Mouse (Mus musculus): ENCODE results near the gene Abcd2. TPM values are rescaled to one million over a fixed set of nuclear protein-coding genes. Genes with fewer than 3 reads are reported as not detected.

Gene Abcd2
- polyA plus RNA-seq (2015; fragmentation: Nextera tagmentation; extraction: Ambion mirVana): 0.53 and 0.58 TPM in 2 replicates

DNA sequence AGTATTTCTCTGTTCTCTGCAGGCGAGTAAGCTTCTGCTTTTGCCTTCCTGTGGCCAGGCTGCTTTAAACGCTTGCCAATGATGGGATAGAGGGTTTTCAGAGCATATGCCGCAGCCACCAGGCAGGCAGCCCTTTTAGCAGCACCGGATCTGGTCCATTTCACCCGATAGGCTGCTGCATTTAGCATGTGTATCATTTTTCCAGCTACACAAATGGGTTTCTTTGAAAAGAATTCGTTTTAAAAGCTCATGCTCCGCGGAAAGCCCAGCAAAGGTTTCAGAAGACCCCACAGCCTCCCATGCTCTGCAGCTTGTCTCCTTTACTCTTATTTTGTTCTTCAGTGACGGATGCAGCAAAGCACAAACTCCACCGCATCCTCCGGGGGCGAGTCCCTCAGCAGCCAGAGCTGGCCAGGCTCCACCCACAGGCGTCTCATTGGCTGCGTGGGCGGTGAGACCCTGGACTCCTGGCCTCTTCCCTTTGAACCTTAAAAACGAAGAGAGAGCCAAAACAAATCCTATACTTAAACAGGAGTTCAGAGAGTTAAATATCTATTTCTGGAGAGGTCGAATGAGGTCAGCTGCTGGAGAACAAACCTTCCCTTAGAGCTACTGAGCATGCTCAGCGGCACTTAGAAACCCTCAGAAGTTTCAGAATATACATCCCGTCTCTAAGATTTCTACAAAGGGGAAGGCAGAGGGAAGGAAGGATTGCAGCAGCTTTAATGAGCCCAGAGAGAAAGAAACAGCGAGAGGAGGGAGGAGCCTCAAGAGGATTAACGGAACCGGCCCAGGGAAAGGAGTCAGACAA is at the start of gene Abcd2:
Abcd2 (minus strand) TSS at position 388 of the 811 bp plus-strand sequence.
- TF ChIP-seq CTCF (IDR thresholded peaks at IDR 0.05; ENCODE audit: low read depth): no peak
- 2% methylated on average over 22 of the region's 22 CpGs for WGBS
- H3K27me3 ChIP-seq (replicated peaks; ENCODE audit: control insufficient read depth, insufficient read depth, low read length): no peaks in the 10 kb centered on the region
- peak; percentile 36 for ATAC-seq
- H3K4me1 ChIP-seq (replicated peaks; ENCODE audit: control insufficient read depth, insufficient read depth, low read length): no peaks in the 10 kb centered on the region
- no peak within 1 kb of the TSS; the same call in 1 of the 2 replicates for H3K9ac ChIP-seq (ENCODE audit: low read depth, low read length)
- peak within 1 kb of the TSS; percentile 66 for H3K4me2 ChIP-seq (replicated peaks; ENCODE audit: low read depth)
- no peaks in the 10 kb centered on the region for H3K9me3 ChIP-seq (ENCODE audit: control insufficient read depth)
- H3K36me3 ChIP-seq (ENCODE audit: control insufficient read depth, insufficient read depth): no peaks in the 10 kb centered on the region
- H3K27ac ChIP-seq (ENCODE audit: low read depth, low read length): peak within 1 kb of the TSS; percentile 21; the same call in 1 of the 2 replicates
- H3K4me3 ChIP-seq (ENCODE audit: low read depth, low read length): peak within 1 kb of the TSS; percentile 40

DNA sequence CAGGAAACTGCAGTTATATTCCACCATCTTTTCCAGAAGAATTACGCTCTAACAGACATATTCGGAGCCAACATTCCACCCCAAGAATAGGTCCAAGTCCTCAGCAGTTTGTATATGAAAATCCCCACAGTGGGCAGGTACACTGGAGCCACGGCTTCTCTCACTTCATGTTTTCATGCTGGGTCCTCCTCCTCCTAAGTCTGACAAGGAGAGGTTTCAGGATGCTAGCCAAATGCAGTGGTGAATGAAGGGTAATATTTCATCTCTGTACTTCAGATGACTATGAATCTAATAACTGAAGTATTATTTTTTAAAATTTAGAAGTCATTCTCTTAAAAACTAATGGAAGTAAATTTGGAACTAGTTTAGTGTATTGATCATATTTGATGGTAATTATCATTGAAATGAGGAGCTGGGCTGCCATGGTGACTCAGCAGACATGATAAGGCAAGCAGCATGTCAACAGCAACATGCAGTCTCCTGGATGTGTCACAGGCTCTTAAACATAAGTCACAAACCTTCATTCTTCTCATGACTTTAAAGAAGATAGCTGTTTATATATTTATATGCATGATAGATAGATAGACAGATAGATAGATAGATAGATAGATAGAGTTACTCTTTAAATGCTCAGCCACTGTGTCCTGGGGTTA is 49.2 kb upstream of the Abcd2 start:
- Histone ChIP-seq H3K9ac (ENCODE audit: low read depth, low read length) (no peak overlapping the region), H3K4me2 (replicated peaks; ENCODE audit: low read depth) (no peak overlapping the region), H3K27me3 (replicated peaks; ENCODE audit: control insufficient read depth, insufficient read depth, low read length) (no peaks in the 10 kb centered on the region), H3K36me3 (ENCODE audit: control insufficient read depth, insufficient read depth) (no peaks in the 10 kb centered on the region), H3K4me3 (ENCODE audit: low read depth, low read length) (no peak overlapping the region), H3K27ac (ENCODE audit: low read depth, low read length) (no peak overlapping the region), H3K4me1 (replicated peaks; ENCODE audit: control insufficient read depth, insufficient read depth, low read length) (no peaks in the 10 kb centered on the region), H3K9me3 (ENCODE audit: control insufficient read depth) (no peaks in the 10 kb centered on the region)
- ATAC-seq: no peak
- TF ChIP-seq CTCF (IDR thresholded peaks at IDR 0.05; ENCODE audit: low read depth): no peak
- 83% methylated on average over 3 of the region's 3 CpGs for WGBS

DNA sequence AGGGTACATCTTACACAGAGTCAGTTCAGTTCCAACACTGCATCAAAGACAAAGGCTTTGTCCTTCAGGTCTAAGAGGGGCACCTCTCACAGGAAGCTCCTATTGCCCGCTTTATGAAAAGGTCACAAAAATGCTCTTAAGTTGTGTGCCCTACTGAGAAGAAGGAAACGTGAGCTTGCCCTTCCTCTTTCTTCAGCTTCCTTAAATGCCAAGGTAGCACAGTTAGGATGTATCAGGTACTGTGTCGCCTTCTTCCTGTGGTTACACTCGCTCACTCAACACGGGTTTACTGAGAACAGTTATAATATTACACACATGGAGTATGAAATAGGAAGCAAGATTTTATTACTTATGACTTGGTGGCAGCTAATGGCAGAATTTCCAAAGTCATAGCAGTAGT is 45.7 kb upstream of the Abcd2 start:
- H3K9me3 ChIP-seq (ENCODE audit: control insufficient read depth): no peaks in the 10 kb centered on the region
- H3K4me2 ChIP-seq (replicated peaks; ENCODE audit: low read depth): no peak overlapping the region
- 85% methylated on average over 5 of the region's 5 CpGs for WGBS
- ATAC-seq: no peak
- no peak overlapping the region for H3K9ac ChIP-seq (ENCODE audit: low read depth, low read length)
- no peak for TF ChIP-seq CTCF (IDR thresholded peaks at IDR 0.05; ENCODE audit: low read depth)
- H3K36me3 ChIP-seq (ENCODE audit: control insufficient read depth, insufficient read depth): no peaks in the 10 kb centered on the region
- H3K27me3 ChIP-seq (replicated peaks; ENCODE audit: control insufficient read depth, insufficient read depth, low read length): no peaks in the 10 kb centered on the region
- no peak overlapping the region for H3K27ac ChIP-seq (ENCODE audit: low read depth, low read length)
- no peaks in the 10 kb centered on the region for H3K4me1 ChIP-seq (replicated peaks; ENCODE audit: control insufficient read depth, insufficient read depth, low read length)
- no peak overlapping the region for H3K4me3 ChIP-seq (ENCODE audit: low read depth, low read length)

DNA sequence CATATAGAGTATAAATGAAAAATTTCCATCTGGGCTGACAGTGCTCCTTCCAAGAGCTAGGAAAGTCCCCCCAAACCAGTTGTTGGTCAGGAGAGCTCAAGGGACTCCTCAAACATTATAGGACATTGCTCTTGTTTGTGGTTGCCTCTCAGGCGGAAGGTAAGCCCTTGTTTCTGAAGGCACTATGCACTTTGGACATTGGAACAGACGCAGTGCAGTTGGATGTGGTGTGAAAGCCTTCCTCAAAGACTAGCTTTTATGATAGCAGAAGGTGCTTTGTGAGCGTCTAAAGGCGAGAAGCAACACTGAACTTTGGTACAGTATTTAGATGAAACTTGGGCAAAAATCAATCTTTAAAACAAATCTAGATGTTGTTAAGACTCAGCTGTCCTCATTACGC is 14.9 kb upstream of the Abcd2 start:
- Histone ChIP-seq H3K36me3 (ENCODE audit: control insufficient read depth, insufficient read depth) (no peaks in the 10 kb centered on the region), H3K9ac (ENCODE audit: low read depth, low read length) (no peak overlapping the region), H3K27ac (ENCODE audit: low read depth, low read length) (no peak overlapping the region), H3K4me3 (ENCODE audit: low read depth, low read length) (no peak overlapping the region), H3K4me2 (replicated peaks; ENCODE audit: low read depth) (no peak overlapping the region), H3K27me3 (replicated peaks; ENCODE audit: control insufficient read depth, insufficient read depth, low read length) (no peaks in the 10 kb centered on the region), H3K4me1 (replicated peaks; ENCODE audit: control insufficient read depth, insufficient read depth, low read length) (no peaks in the 10 kb centered on the region), H3K9me3 (ENCODE audit: control insufficient read depth) (no peaks in the 10 kb centered on the region)
- ATAC-seq: peak; percentile 72
- TF ChIP-seq CTCF (IDR thresholded peaks at IDR 0.05; ENCODE audit: low read depth): no peak
- WGBS: 53% methylated on average over 5 of the region's 5 CpGs

GRCm38 (mm10) chr15:91203521-91203920 is 11.9 kb upstream of the Abcd2 start:
- ATAC-seq: no peak
- no peak overlapping the region for H3K4me2 ChIP-seq (replicated peaks; ENCODE audit: low read depth)
- 74% methylated on average over 3 of the region's 3 CpGs for WGBS
- H3K4me3 ChIP-seq (ENCODE audit: low read depth, low read length): no peak overlapping the region
- no peaks in the 10 kb centered on the region for H3K4me1 ChIP-seq (replicated peaks; ENCODE audit: control insufficient read depth, insufficient read depth, low read length)
- H3K27me3 ChIP-seq (replicated peaks; ENCODE audit: control insufficient read depth, insufficient read depth, low read length): no peaks in the 10 kb centered on the region
- H3K9ac ChIP-seq (ENCODE audit: low read depth, low read length): no peak overlapping the region
- no peak overlapping the region for H3K27ac ChIP-seq (ENCODE audit: low read depth, low read length)
- no peaks in the 10 kb centered on the region for H3K9me3 ChIP-seq (ENCODE audit: control insufficient read depth)
- TF ChIP-seq CTCF (IDR thresholded peaks at IDR 0.05; ENCODE audit: low read depth): no peak
- no peaks in the 10 kb centered on the region for H3K36me3 ChIP-seq (ENCODE audit: control insufficient read depth, insufficient read depth)

GRCm38 (mm10) chr15:91202486-91202885 is 10.9 kb upstream of the Abcd2 start:
- Histone ChIP-seq H3K9me3 (ENCODE audit: control insufficient read depth) (no peaks in the 10 kb centered on the region), H3K4me1 (replicated peaks; ENCODE audit: control insufficient read depth, insufficient read depth, low read length) (no peaks in the 10 kb centered on the region), H3K36me3 (ENCODE audit: control insufficient read depth, insufficient read depth) (no peaks in the 10 kb centered on the region), H3K4me2 (replicated peaks; ENCODE audit: low read depth) (no peak overlapping the region), H3K27ac (ENCODE audit: low read depth, low read length) (no peak overlapping the region), H3K27me3 (replicated peaks; ENCODE audit: control insufficient read depth, insufficient read depth, low read length) (no peaks in the 10 kb centered on the region), H3K9ac (ENCODE audit: low read depth, low read length) (no peak overlapping the region), H3K4me3 (ENCODE audit: low read depth, low read length) (no peak overlapping the region)
- TF ChIP-seq CTCF (IDR thresholded peaks at IDR 0.05; ENCODE audit: low read depth): no peak
- no peak for ATAC-seq
- 96% methylated on average over 1 of the region's 1 CpGs for WGBS
